Mouse (Mus musculus) embryonic fibroblast, embryonic 13.5 days (primary cell): Measurements from ENCODE around the gene Ccl22.

Experiments
- CTCF ChIP-seq: IDR thresholded peaks from 2 replicates; pipeline ENCODE4 v1.5.1; 2011; ENCODE audit warnings: mild to moderate bottlenecking, control low read depth, low read length, moderate library complexity, borderline replicate concordance; ENCODE audit not compliant: insufficient read depth
- POLR2A ChIP-seq: IDR thresholded peaks from 2 replicates; pipeline ENCODE4 v1.6.1; 2011; ENCODE audit warnings: low read depth, mild to moderate bottlenecking, control low read depth, low read length, moderate library complexity

DNA sequence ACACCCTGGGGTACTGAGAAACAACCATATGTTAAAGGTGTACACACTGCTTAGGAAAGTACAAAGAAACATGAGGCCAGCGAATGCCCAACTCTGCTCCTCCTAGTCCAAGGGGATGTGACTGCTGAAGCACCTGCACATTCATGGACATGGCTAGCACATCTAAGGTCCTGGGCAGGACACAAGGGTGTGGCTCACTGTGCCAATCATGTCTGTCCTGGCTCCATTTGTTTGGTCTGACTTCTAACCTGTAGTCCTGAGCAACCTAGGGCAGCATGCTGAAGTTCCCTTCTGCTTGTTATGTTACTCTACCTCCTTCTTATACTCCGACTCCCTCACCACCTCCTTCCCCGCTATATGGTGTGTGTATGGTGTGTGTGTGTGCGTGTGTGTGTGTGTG lies 49.0 kb downstream of the Ccl22 start:
- TF ChIP-seq CTCF: no peak
- TF ChIP-seq POLR2A: no peak
